14 mouse cellular contexts compared by ENCODE assay signal in the genomic region with DNA sequence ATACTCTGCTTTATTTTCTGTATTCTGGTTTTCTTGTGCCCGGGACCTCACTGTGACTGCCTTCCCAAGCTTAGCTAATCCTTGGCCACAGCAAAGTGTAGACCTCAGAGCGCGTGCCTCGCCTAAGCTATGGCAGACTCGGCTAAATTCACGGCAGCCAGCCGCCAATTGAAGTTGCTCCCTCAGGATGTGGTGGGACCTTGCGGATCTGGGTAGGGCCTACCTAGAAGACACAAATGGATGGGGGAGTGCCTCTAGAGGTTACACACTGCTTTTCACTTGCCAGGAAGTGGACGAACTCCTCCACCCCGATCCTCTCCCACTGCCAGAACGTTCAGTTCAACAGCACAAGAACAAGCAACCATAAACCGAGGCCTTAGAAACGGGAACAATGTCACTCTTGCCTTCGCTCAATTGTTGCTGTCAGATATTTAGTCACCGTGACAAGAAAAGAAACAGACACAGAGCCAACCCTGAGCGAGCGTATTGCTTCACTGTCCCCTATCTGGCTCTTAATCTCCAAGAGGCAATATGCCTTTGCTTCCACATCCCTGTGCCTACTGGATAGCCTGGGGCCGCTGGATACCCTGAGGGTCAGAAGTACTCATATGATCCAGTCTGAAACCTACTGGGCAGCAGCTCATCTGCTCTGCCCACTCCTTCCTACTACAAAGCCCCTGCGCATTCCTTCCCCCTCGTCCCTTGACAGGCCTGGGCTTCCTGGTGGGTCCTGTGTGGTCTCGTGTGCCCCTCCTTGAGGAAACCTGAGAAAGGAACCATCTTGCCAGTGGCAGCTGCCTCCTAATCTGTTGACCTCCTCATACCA.
DNase-seq lines count a peak whose midpoint lies in the region; ATAC-seq and TF ChIP-seq lines count a peak whose summit lies in the region.
"Had no signal": no experiment of that assay in that cellular context is flagged by ENCODE, and none has a peak within 500 bp of the region (broad histone marks: within the 10 kb centered on the region; RNA-seq: fewer than 3 reads in every experiment).

No protein-coding gene starts in this region.

- 0 out of 2 replicates have a peak overlapping the region, but pooled peaks have one; percentile 32 for H3K9ac ChIP-seq in embryonic facial prominence, embryonic 13.5 days
- H3K9ac ChIP-seq in limb, embryonic 14.5 days (ENCODE audit: low read depth, low read length, severe bottlenecking) = no peak overlapping the region
- H3K9ac ChIP-seq in forebrain, embryonic 15.5 days (replicated peaks) = no peak overlapping the region
- no peak overlapping the region for H3K9ac ChIP-seq in midbrain, postnatal 0 days (replicated peaks; ENCODE audit: low read length, poor library complexity, severe bottlenecking)

- TF ChIP-seq CTCF in thymus, adult 2 months (IDR thresholded peaks at IDR 0.05; ENCODE audit: borderline replicate concordance, control insufficient read depth, extremely low read depth, insufficient read depth, low read length, poor library complexity) = no peak
- TF ChIP-seq CTCF in midbrain, postnatal 0 days (IDR thresholded peaks at IDR 0.05) = no peak

- no peak for TF ChIP-seq POLR2A in thymus, adult 2 months (IDR thresholded peaks at IDR 0.05; ENCODE audit: control insufficient read depth, extremely low read depth, insufficient read depth, low read length, poor library complexity)
- no peak for TF ChIP-seq POLR2A in limb, embryonic 14.5 days (IDR thresholded peaks at IDR 0.05; ENCODE audit: borderline replicate concordance, extremely low read depth, insufficient read depth, insufficient read length)

- H3K4me1 ChIP-seq in thymus, adult 2 months (replicated peaks; ENCODE audit: control insufficient read depth, insufficient read depth, low read length) = peaks cover 12% of the 10 kb centered on the region
- H3K4me1 ChIP-seq in embryonic facial prominence, embryonic 13.5 days = peaks cover 42% of the 10 kb centered on the region
- H3K4me1 ChIP-seq in limb, embryonic 14.5 days (ENCODE audit: control insufficient read depth, insufficient read depth, low read length) = peaks cover 21% of the 10 kb centered on the region
- H3K4me1 ChIP-seq in forebrain, embryonic 15.5 days = no peaks in the 10 kb centered on the region
- no peaks in the 10 kb centered on the region for H3K4me1 ChIP-seq in midbrain, postnatal 0 days (ENCODE audit: insufficient read depth, low read length)

- H3K27me3 ChIP-seq in thymus, adult 2 months (ENCODE audit: control insufficient read depth, insufficient read depth, low read length) = no peaks in the 10 kb centered on the region
- H3K27me3 ChIP-seq in embryonic facial prominence, embryonic 13.5 days = no peaks in the 10 kb centered on the region
- H3K27me3 ChIP-seq in limb, embryonic 14.5 days (ENCODE audit: control insufficient read depth, insufficient read depth, low read length) = no peaks in the 10 kb centered on the region
- H3K27me3 ChIP-seq in forebrain, embryonic 15.5 days = no peaks in the 10 kb centered on the region
- no peaks in the 10 kb centered on the region for H3K27me3 ChIP-seq in midbrain, postnatal 0 days (ENCODE audit: insufficient read depth, low read length)

- WGBS in thymus, adult 2 months = 87% methylated on average over 21 of the region's 21 CpGs
- WGBS in embryonic facial prominence, embryonic 13.5 days = 74% methylated on average over 21 of the region's 21 CpGs
- 81% methylated on average over 21 of the region's 21 CpGs for WGBS in limb, embryonic 14.5 days
- WGBS in forebrain, embryonic 15.5 days = 89% methylated on average over 21 of the region's 21 CpGs
- 79% methylated on average over 21 of the region's 21 CpGs for WGBS in midbrain, postnatal 0 days

- ATAC-seq in embryonic facial prominence, embryonic 13.5 days (ENCODE audit: insufficient number of reproducible peaks, insufficient read depth, low FRiP score, low TSS enrichment, low read depth) = no peak
- peak; percentile 54 for ATAC-seq in limb, embryonic 14.5 days (ENCODE audit: low FRiP score, low read depth)
- ATAC-seq in forebrain, embryonic 15.5 days (replicated peaks) = no peak
- ATAC-seq in midbrain, postnatal 0 days (ENCODE audit: low FRiP score) = no peak
- ATAC-seq: intestine, postnatal 0 days had no signal

- no peak overlapping the region for H3K4me3 ChIP-seq in thymus, adult 2 months (ENCODE audit: control insufficient read depth, insufficient read depth, low read length)
- no peak overlapping the region for H3K4me3 ChIP-seq in embryonic facial prominence, embryonic 13.5 days
- H3K4me3 ChIP-seq in limb, embryonic 14.5 days (replicated peaks; ENCODE audit: low read length) = no peak overlapping the region
- no peak overlapping the region for H3K4me3 ChIP-seq in forebrain, embryonic 15.5 days
- no peak overlapping the region for H3K4me3 ChIP-seq in midbrain, postnatal 0 days (ENCODE audit: low read depth, low read length)

- no peaks in the 10 kb centered on the region for H3K36me3 ChIP-seq in thymus, adult 2 months (ENCODE audit: control insufficient read depth, insufficient read depth, low read length)
- H3K36me3 ChIP-seq in embryonic facial prominence, embryonic 13.5 days = no peaks in the 10 kb centered on the region
- no peaks in the 10 kb centered on the region for H3K36me3 ChIP-seq in limb, embryonic 14.5 days (ENCODE audit: control insufficient read depth, insufficient read depth, low read length)
- no peaks in the 10 kb centered on the region for H3K36me3 ChIP-seq in forebrain, embryonic 15.5 days
- no peaks in the 10 kb centered on the region for H3K36me3 ChIP-seq in midbrain, postnatal 0 days (ENCODE audit: insufficient read depth, low read length)

- no peak for DNase-seq in thymus, adult 2 months
- DNase-seq in thymus, postnatal 36 days = no peak
- no peak for DNase-seq in limb, embryonic 14.5 days (ENCODE audit: low spot score)
- no peak for DNase-seq in adrenal gland, postnatal 14 days
- no peak for DNase-seq in midbrain, postnatal 0 days (ENCODE audit: low spot score)
- DNase-seq: adrenal gland, postnatal 36 days; cerebellum, adult 18-20 months; gastrocnemius, postnatal 14 days; lung, postnatal 36 days; thymus, postnatal 14 days had no signal

- no peaks in the 10 kb centered on the region for H3K9me3 ChIP-seq in embryonic facial prominence, embryonic 13.5 days
- no peaks in the 10 kb centered on the region for H3K9me3 ChIP-seq in limb, embryonic 14.5 days (ENCODE audit: control insufficient read depth, low read length)
- H3K9me3 ChIP-seq in forebrain, embryonic 15.5 days = no peaks in the 10 kb centered on the region
- no peaks in the 10 kb centered on the region for H3K9me3 ChIP-seq in midbrain, postnatal 0 days (ENCODE audit: low read length)

- peak overlapping the region; percentile 58; the same call in 1 of the 2 replicates for H3K27ac ChIP-seq in thymus, adult 2 months (ENCODE audit: control insufficient read depth, insufficient read depth, low read length)
- H3K27ac ChIP-seq in embryonic facial prominence, embryonic 13.5 days = no peak overlapping the region
- 0 out of 2 replicates have a peak overlapping the region, but pooled peaks have one; percentile 33 for H3K27ac ChIP-seq in limb, embryonic 14.5 days (replicated peaks; ENCODE audit: low read depth, low read length)
- H3K27ac ChIP-seq in forebrain, embryonic 15.5 days (replicated peaks) = no peak overlapping the region
- no peak overlapping the region for H3K27ac ChIP-seq in midbrain, postnatal 0 days (ENCODE audit: low read depth, low read length)

- H3K4me2 ChIP-seq in embryonic facial prominence, embryonic 13.5 days = no peak overlapping the region; the same call in 1 of the 2 replicates
- no peak overlapping the region for H3K4me2 ChIP-seq in limb, embryonic 14.5 days (replicated peaks; ENCODE audit: low read depth, low read length, severe bottlenecking)
- no peak overlapping the region for H3K4me2 ChIP-seq in forebrain, embryonic 15.5 days (replicated peaks)
- H3K4me2 ChIP-seq in midbrain, postnatal 0 days (ENCODE audit: low read depth, low read length, poor library complexity, severe bottlenecking) = no peak overlapping the region
- H3K4me2 ChIP-seq: liver, embryonic 11.5 days had no signal

Comparison
In these comparisons a context has a peak if more than half of its experiments do, and no peak if none do; other contexts are left out.
1. H3K27ac ChIP-seq: peak in thymus, adult 2 months (single experiment) and limb, embryonic 14.5 days (single experiment); none in embryonic facial prominence, embryonic 13.5 days (single experiment), forebrain, embryonic 15.5 days (single experiment) and midbrain, postnatal 0 days (single experiment).